Mouse (Mus musculus) C2C12 (cell line): ENCODE data around the gene Exph5. TPM values are rescaled to one million over a fixed set of nuclear protein-coding genes. Genes with fewer than 3 reads are reported as not detected.
A peak's percentile ranks its signal among the peaks of the same experiment; 100 is the strongest.

Source experiments
- H3K27me3 ChIP-seq: one replicate; pipeline ENCODE4 v1.6.1; 2011; ENCODE audit not compliant: control insufficient read depth, insufficient read depth, insufficient read length
- H3K36me3 ChIP-seq: one replicate; pipeline ENCODE4 v1.6.1; 2011; ENCODE audit not compliant: control insufficient read depth, insufficient read depth
- H3K4me3 ChIP-seq: one replicate; pipeline ENCODE4 v1.5.1; 2011; ENCODE audit warnings: mild to moderate bottlenecking, control low read depth; ENCODE audit not compliant: poor library complexity, insufficient read depth, severe bottlenecking
- H3K79me2 ChIP-seq: one replicate; pipeline ENCODE4 v1.6.1; 2011; ENCODE audit not compliant: control insufficient read depth, insufficient read depth
- H3K79me3 ChIP-seq: one replicate; pipeline ENCODE4 v1.6.1; 2011; ENCODE audit warnings: low read depth, control low read depth
- H3ac ChIP-seq: one replicate; pipeline ENCODE3; 2011; ENCODE audit warnings: low read depth; ENCODE audit not compliant: control insufficient read depth, insufficient read length
- CEBPB ChIP-seq: IDR thresholded peaks from one replicate; pipeline ENCODE4 v1.6.1; 2011; ENCODE audit warnings: low read depth, mild to moderate bottlenecking, control low read depth, moderate library complexity
- CTCF ChIP-seq: IDR thresholded peaks from one replicate; pipeline ENCODE4 v1.5.1; 2011; ENCODE audit not compliant: control insufficient read depth, insufficient read depth, insufficient read length
- FOSL1 ChIP-seq: IDR thresholded peaks from one replicate; pipeline ENCODE4 v1.8.0; 2011; ENCODE audit warnings: mild to moderate bottlenecking, low read length; ENCODE audit not compliant: poor library complexity, insufficient read depth, severe bottlenecking
- MAX ChIP-seq: IDR thresholded peaks from one replicate; pipeline ENCODE4 v1.6.1; 2011; ENCODE audit warnings: mild to moderate bottlenecking, control low read depth
- MYOD1 ChIP-seq: IDR thresholded peaks from one replicate; pipeline ENCODE4 v1.6.1; 2011; ENCODE audit warnings: low read depth; ENCODE audit not compliant: control insufficient read depth, insufficient read length
- MYOG ChIP-seq: IDR thresholded peaks from one replicate; pipeline ENCODE4 v1.6.1; 2011; ENCODE audit not compliant: control insufficient read depth, insufficient read length; ENCODE audit errors: extremely low read depth
- USF1 ChIP-seq: IDR thresholded peaks from one replicate; pipeline ENCODE4 v1.6.1; 2011; ENCODE audit warnings: low read depth, mild to moderate bottlenecking, control low read depth, moderate library complexity
- long read RNA-seq, 2 experiments: library from polyadenylated mRNA; unstranded; transcript quantifications; one replicate each; pipeline ENCODE4 v2.0.0; 2019 to 2020
- polyA plus RNA-seq: library from polyadenylated mRNA; unstranded; fragments of >200 nt; fragmentation: generic; extraction: Trizol; gene quantifications from one replicate; pipeline ENCODE4 v1.2.1, GENCODE M21; 2012; ENCODE audit warnings: missing spikeins

The Exph5 gene
- polyA plus RNA-seq, result not detected
- long read RNA-seq, experiment 1, result 0 reads
- long read RNA-seq, experiment 2, result 0 reads

GRCm38 (mm10) chr9:53301269-53301720, at the start of gene Exph5:
TSS of gene Exph5 (plus strand) at chr9:53301670.
- no peak for TF ChIP-seq CTCF
- TF ChIP-seq MAX, result no peak
- TF ChIP-seq FOSL1, result no peak
- TF ChIP-seq USF1, result no peak
- no peak for TF ChIP-seq MYOG
- TF ChIP-seq CEBPB, result no peak
- peaks cover 28% of the 10 kb centered on the region for H3K27me3 ChIP-seq
- no peaks in the 10 kb centered on the region for H3K79me3 ChIP-seq
- no peak within 1 kb of the TSS for H3K4me3 ChIP-seq
- no peaks in the 10 kb centered on the region for H3K79me2 ChIP-seq
- H3ac ChIP-seq, result no peak within 1 kb of the TSS
- no peaks in the 10 kb centered on the region for H3K36me3 ChIP-seq

- Histone ChIP-seq H3K36me3 (no peaks in the 10 kb centered on the region), H3K4me3 (no peak overlapping the region), H3K27me3 (peaks cover 8% of the 10 kb centered on the region), H3ac (no peak overlapping the region), H3K79me2 (no peaks in the 10 kb centered on the region), H3K79me3 (no peaks in the 10 kb centered on the region)
- no peak for TF ChIP-seq MAX
- peak; percentile 48 for TF ChIP-seq CTCF
- no peak for TF ChIP-seq FOSL1
Observed at GRCm38 (mm10) chr9:53254368-53254767, 47.1 kb upstream of the Exph5 start.

GRCm38 (mm10) chr9:53256690-53257305, 44.7 kb upstream of the Exph5 start:
- Histone ChIP-seq H3K4me3 (no peak overlapping the region), H3ac (no peak overlapping the region), H3K79me2 (no peaks in the 10 kb centered on the region), H3K27me3 (peaks cover 8% of the 10 kb centered on the region), H3K79me3 (no peaks in the 10 kb centered on the region), H3K36me3 (no peaks in the 10 kb centered on the region)
- TF ChIP-seq MYOD1 (no peak), CEBPB (no peak), MYOG (no peak), FOSL1 (no peak), USF1 (no peak), CTCF (no peak), MAX (no peak)

GRCm38 (mm10) chr9:53257772-53258171, 43.7 kb upstream of the Exph5 start:
- no peaks in the 10 kb centered on the region for H3K36me3 ChIP-seq
- TF ChIP-seq MAX (no peak), CTCF (no peak), FOSL1 (no peak), MYOG (no peak), USF1 (no peak), CEBPB (no peak), MYOD1 (no peak)
- no peaks in the 10 kb centered on the region for H3K79me2 ChIP-seq

GRCm38 (mm10) chr9:53258199-53258598, 43.3 kb upstream of the Exph5 start:
- Histone ChIP-seq H3K27me3 (peaks cover 8% of the 10 kb centered on the region), H3K79me2 (no peaks in the 10 kb centered on the region), H3K4me3 (no peak overlapping the region), H3ac (no peak overlapping the region), H3K36me3 (no peaks in the 10 kb centered on the region), H3K79me3 (no peaks in the 10 kb centered on the region)
- TF ChIP-seq FOSL1 (no peak), CTCF (no peak), USF1 (no peak), MYOD1 (no peak), MAX (no peak), MYOG (no peak), CEBPB (no peak)

More at GRCm38 (mm10) chr9:53257772-53258171, 43.7 kb upstream of the Exph5 start:
- no peak overlapping the region for H3ac ChIP-seq
- no peaks in the 10 kb centered on the region for H3K79me3 ChIP-seq
- no peak overlapping the region for H3K4me3 ChIP-seq
- peaks cover 8% of the 10 kb centered on the region for H3K27me3 ChIP-seq

- H3K79me3 ChIP-seq, result no peaks in the 10 kb centered on the region
- no peaks in the 10 kb centered on the region for H3K79me2 ChIP-seq
- H3K27me3 ChIP-seq, result no peaks in the 10 kb centered on the region
- H3K36me3 ChIP-seq, result no peaks in the 10 kb centered on the region
- H3K4me3 ChIP-seq, result no peak overlapping the region
- TF ChIP-seq CEBPB (no peak), MYOG (no peak), FOSL1 (no peak), MAX (no peak), CTCF (no peak)
- no peak overlapping the region for H3ac ChIP-seq
Observed at GRCm38 (mm10) chr9:53264387-53264786, 37.1 kb upstream of the Exph5 start.
